Mouse (Mus musculus): ENCODE data around the gene Myh11. TPM values are rescaled to one million over a fixed set of nuclear protein-coding genes. Genes with fewer than 3 reads are reported as not detected.

Gene Myh11
- polyA plus RNA-seq, 2 experiments = 0.32 to 0.46 TPM

DNA sequence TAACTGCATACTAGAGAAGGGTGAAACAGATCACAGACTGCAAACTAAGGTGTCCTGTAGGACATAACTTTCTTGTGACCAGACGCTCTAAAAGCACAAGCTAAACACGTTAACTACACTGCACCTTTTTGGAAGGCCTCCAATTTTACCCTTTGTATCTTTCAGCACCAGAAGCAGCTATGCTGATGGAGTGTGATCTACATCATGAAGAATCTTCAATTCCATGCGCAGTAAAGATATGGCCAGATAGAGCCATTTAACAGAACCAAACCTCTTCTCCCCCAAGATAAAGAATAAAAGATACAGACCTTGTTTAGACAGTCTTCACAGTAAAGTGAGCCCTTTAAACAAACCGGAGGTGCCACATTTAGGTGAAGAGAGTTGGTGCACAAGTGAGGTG is 139.5 kb downstream of the Myh11 start:
- Histone ChIP-seq H3K4me3 (ENCODE audit: insufficient read depth in 1 of 2, low read depth in 2 of 2, low read length in 2 of 2) (no peak overlapping the region), H3K4me1 (replicated peaks; ENCODE audit: control insufficient read depth in 2 of 2, insufficient read depth in 2 of 2, low read length in 1 of 2) (peaks cover 0 to 3% of the 10 kb centered on the region in 2 experiments; a peak in 1 of 4 replicates), H3K27me3 (ENCODE audit: control insufficient read depth, insufficient read depth, low read length) (no peaks in the 10 kb centered on the region), H3K9ac (replicated peaks) (no peak overlapping the region), H3K4me2 (ENCODE audit: low read depth) (no peak overlapping the region), H3K27ac (no peak overlapping the region), H3K36me3 (replicated peaks; ENCODE audit: control insufficient read depth, insufficient read depth, low read depth) (peaks cover 42% of the 10 kb centered on the region), H3K9me3 (ENCODE audit: control insufficient read depth, low read length) (no peaks in the 10 kb centered on the region)
- WGBS (ENCODE audit: insufficient replicate concordance) = 76% methylated on average over 4 of the region's 4 CpGs
- DNase-seq (ENCODE audit: low read depth in 3 of 3, low spot score in 3 of 3) (no peak), ATAC-seq (ENCODE audit: insufficient read depth) (no peak)
- TF ChIP-seq EP300 (IDR thresholded peaks at IDR 0.05; ENCODE audit: low read depth) (no peak), CTCF (IDR thresholded peaks at IDR 0.05; ENCODE audit: low read depth) (no peak)

DNA sequence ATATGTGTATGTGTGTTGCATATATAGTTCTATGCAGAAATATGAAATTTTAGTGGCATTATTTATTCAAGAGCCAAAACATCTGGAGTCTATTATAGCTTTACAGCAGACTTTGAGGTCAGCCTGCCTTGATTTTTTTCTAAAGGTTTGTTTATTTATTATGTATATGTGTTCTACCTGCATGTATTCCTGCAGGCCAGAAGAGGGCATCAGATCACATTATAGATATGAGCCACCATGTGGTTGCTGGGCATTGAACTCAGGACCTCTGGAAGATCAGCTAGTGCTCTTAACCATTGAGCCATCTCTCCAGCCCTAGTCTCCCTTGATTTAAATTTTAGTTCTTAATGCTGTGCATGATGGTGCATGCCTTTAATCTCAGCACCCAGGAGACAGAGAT is 143.5 kb downstream of the Myh11 start:
- H3K4me3 ChIP-seq (ENCODE audit: insufficient read depth in 1 of 2, low read depth in 2 of 2, low read length in 2 of 2) = no peak overlapping the region
- no peaks in the 10 kb centered on the region for H3K4me1 ChIP-seq (replicated peaks; ENCODE audit: control insufficient read depth in 2 of 2, insufficient read depth in 2 of 2, low read length in 1 of 2)
- H3K27ac ChIP-seq = no peak overlapping the region
- no peaks in the 10 kb centered on the region for H3K27me3 ChIP-seq (ENCODE audit: control insufficient read depth, insufficient read depth, low read length)
- no peak for ATAC-seq (ENCODE audit: insufficient read depth)
- H3K4me2 ChIP-seq (ENCODE audit: low read depth) = no peak overlapping the region
- H3K9me3 ChIP-seq (ENCODE audit: control insufficient read depth, low read length) = no peaks in the 10 kb centered on the region
- H3K9ac ChIP-seq (replicated peaks) = no peak overlapping the region
- DNase-seq (ENCODE audit: low read depth in 3 of 3, low spot score in 3 of 3) = no peak
- TF ChIP-seq CTCF (IDR thresholded peaks at IDR 0.05; ENCODE audit: low read depth) (peak; percentile 37), EP300 (IDR thresholded peaks at IDR 0.05; ENCODE audit: low read depth) (no peak)
- H3K36me3 ChIP-seq (replicated peaks; ENCODE audit: control insufficient read depth, insufficient read depth, low read depth) = peaks cover 60% of the 10 kb centered on the region

MicroRNAs within 50 kb of the gene (microRNA counts, 519-probe panel; counts per million panel counts)
- microRNA mmu-miR-484 = 5,578 counts per million, percentile 34 among the panel's probes with 10 or more counts

Small RNA genes within 50 kb of the gene (microRNA-seq; reads per million reads assigned to microRNA genes)
- 2,828 reads per million, percentile 83 among the genes with 10 or more reads in this experiment for gene Mir484

Other genes with a start within 250 kb of the Myh11 start
- gene Nde1, start 128.1 kb downstream of the Myh11 start, polyA plus RNA-seq (2012; rRNA removed) = 30.7 and 43.3 TPM in 2 replicates
- gene Nde1, start 128.1 kb downstream of the Myh11 start, polyA plus RNA-seq (2014; fragmentation: Nextera tagmentation; extraction: Ambion mirVana) = 41.8 and 44.9 TPM in 2 replicates
- gene Marf1, start 128.0 kb downstream of the Myh11 start, polyA plus RNA-seq (2012; rRNA removed) = 4.2 and 4.7 TPM in 2 replicates
- 5.9 and 6.3 TPM in 2 replicates for gene Marf1, start 128.0 kb downstream of the Myh11 start, polyA plus RNA-seq (2014; fragmentation: Nextera tagmentation; extraction: Ambion mirVana)
- 18.5 and 23.7 TPM in 2 replicates for gene Fopnl, start 26.0 kb upstream of the Myh11 start, polyA plus RNA-seq (2012; rRNA removed)
- 66.6 and 72.4 TPM in 2 replicates for gene Fopnl, start 26.0 kb upstream of the Myh11 start, polyA plus RNA-seq (2014; fragmentation: Nextera tagmentation; extraction: Ambion mirVana)
- 1.9 and 2.4 TPM in 2 replicates for gene Abcc1, start 70.2 kb upstream of the Myh11 start, polyA plus RNA-seq (2012; rRNA removed)
- 1.9 and 3.0 TPM in 2 replicates for gene Abcc1, start 70.2 kb upstream of the Myh11 start, polyA plus RNA-seq (2014; fragmentation: Nextera tagmentation; extraction: Ambion mirVana)